Mouse (Mus musculus) hindbrain, embryonic 14.5 days (tissue): ENCODE measurements around the gene Kcnc1. TPM values are rescaled to one million over a fixed set of nuclear protein-coding genes. Genes with fewer than 3 reads are reported as not detected.

Source experiments
- ATAC-seq: fragments of 200-750 bp; cut with Nextera tagmentation; 2 replicates; pipeline ENCODE4 v1.8.0; 2017; ENCODE audit warnings: moderate number of reproducible peaks, mild to moderate bottlenecking, moderate TSS enrichment, moderate library complexity; ENCODE audit not compliant: low FRiP score
- DNase-seq: peaks from one replicate; pipeline ENCODE4 v3.0.0-alpha.2; 2015; ENCODE audit warnings: low spot score
- H3K27ac ChIP-seq: fragments of 300-500 bp; sonication (generic); 2 replicates; pipeline ENCODE4 v1.5.1; 2014; ENCODE audit warnings: mild to moderate bottlenecking, moderate library complexity
- H3K27me3 ChIP-seq: fragments of 300-500 bp; sonication (generic); 2 replicates; pipeline ENCODE4 v1.6.1; 2014; ENCODE audit warnings: mild to moderate bottlenecking, low read length, mixed read lengths; ENCODE audit not compliant: control insufficient read depth, insufficient read depth
- H3K36me3 ChIP-seq: fragments of 300-500 bp; sonication (generic); replicated peaks from 2 replicates; pipeline ENCODE4 v1.6.1; 2014; ENCODE audit not compliant: control insufficient read depth, insufficient read depth
- H3K4me1 ChIP-seq: fragments of 300-500 bp; sonication (generic); replicated peaks from 2 replicates; pipeline ENCODE4 v1.6.1; 2014; ENCODE audit warnings: antibody characterized with exemption, low read length, mixed read lengths; ENCODE audit not compliant: control insufficient read depth, insufficient read depth
- H3K4me2 ChIP-seq: fragments of 300-500 bp; sonication (generic); replicated peaks from 2 replicates; pipeline ENCODE4 v1.6.1; 2014; ENCODE audit warnings: mild to moderate bottlenecking, moderate library complexity
- H3K4me3 ChIP-seq: fragments of 300-500 bp; sonication (generic); replicated peaks from 2 replicates; pipeline ENCODE4 v1.5.1; 2014; ENCODE audit warnings: mild to moderate bottlenecking, low read length
- H3K9ac ChIP-seq: fragments of 300-500 bp; sonication (generic); 2 replicates; pipeline ENCODE4 v1.6.1; 2014
- H3K9me3 ChIP-seq: fragments of 300-500 bp; sonication (generic); 2 replicates; pipeline ENCODE4 v1.6.1; 2016; ENCODE audit warnings: low read length; ENCODE audit not compliant: control insufficient read depth
- WGBS: fragments of 180-500 bp; shearing (Covaris S2); extraction: QIAGEN DNeasy Blood & Tissue Kit; methylation state at CpG from one replicate; pipeline ENCODE4 v1.1.7; 2014; 5-methylcytosine and 5-hydroxymethylcytosine counted together
- polyA plus RNA-seq: library from polyadenylated mRNA; unstranded; fragments of >200 nt; fragmentation: Nextera tagmentation; extraction: Ambion mirVana; gene quantifications from 2 replicates; pipeline ENCODE4 v1.2.1, GENCODE M21; 2014

Kcnc1 gene
- polyA plus RNA-seq, 1 experiment from 2014 or later, result 16.6 TPM

- WGBS, result 74% methylated on average over 6 of the region's 6 CpGs
- peaks cover 8% of the 10 kb centered on the region for H3K4me1 ChIP-seq
Observed at GRCm38 (mm10) chr7:46413959-46414725, 17.8 kb downstream of the Kcnc1 start.

DNA sequence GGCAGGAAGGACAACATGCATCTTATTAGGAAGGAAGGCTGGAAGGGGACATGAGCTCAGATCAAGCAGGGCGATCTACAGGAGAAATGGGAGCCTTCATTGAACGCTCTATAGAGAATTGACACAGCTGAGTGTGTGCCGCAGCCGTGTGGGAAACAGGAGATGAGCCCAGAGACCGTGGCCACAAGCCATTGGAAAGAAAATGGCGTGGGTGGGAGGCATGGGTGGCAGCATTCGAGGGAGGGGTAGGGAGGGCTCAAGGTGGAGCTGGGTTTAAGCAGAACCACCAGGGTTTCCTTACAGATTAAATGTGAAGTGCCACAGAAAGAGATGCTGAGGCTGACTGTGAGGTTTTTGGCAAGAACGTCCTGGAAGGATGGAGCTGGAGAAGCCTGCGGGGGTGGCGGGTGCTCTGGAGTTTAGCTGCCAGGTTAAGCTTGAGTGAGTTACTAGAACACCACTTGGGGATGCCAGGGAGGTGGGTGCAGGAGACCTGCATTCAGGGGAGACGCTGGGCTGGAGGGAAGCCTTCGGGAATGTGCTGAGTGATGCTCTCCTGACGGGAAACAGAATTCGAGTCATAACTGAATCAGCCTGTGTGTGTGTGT is 19.6 kb downstream of the Kcnc1 start:
- no peaks in the 10 kb centered on the region for H3K27me3 ChIP-seq
- no peaks in the 10 kb centered on the region for H3K9me3 ChIP-seq
- WGBS, result 71% methylated on average over 14 of the region's 14 CpGs
- H3K4me1 ChIP-seq, result peaks cover 8% of the 10 kb centered on the region
- no peak for ATAC-seq
- no peak overlapping the region for H3K27ac ChIP-seq
- no peak overlapping the region for H3K4me2 ChIP-seq
- no peak overlapping the region; the same call in 1 of the 2 replicates for H3K9ac ChIP-seq
- no peak for DNase-seq
- H3K36me3 ChIP-seq, result no peaks in the 10 kb centered on the region
- no peak overlapping the region for H3K4me3 ChIP-seq

More at GRCm38 (mm10) chr7:46413959-46414725, 17.8 kb downstream of the Kcnc1 start:
- H3K27ac ChIP-seq, result no peak overlapping the region
- ATAC-seq (no peak), DNase-seq (no peak)
- no peaks in the 10 kb centered on the region for H3K9me3 ChIP-seq
- H3K4me3 ChIP-seq, result no peak overlapping the region
- H3K27me3 ChIP-seq, result no peaks in the 10 kb centered on the region
- H3K4me2 ChIP-seq, result no peak overlapping the region
- no peak overlapping the region for H3K9ac ChIP-seq
- H3K36me3 ChIP-seq, result no peaks in the 10 kb centered on the region

GRCm38 (mm10) chr7:46417467-46417866 is 21.2 kb downstream of the Kcnc1 start:
- 83% methylated on average over 7 of the region's 7 CpGs for WGBS
- DNase-seq (no peak), ATAC-seq (no peak)
- peaks cover 21% of the 10 kb centered on the region for H3K4me1 ChIP-seq
- H3K4me2 ChIP-seq, result no peak overlapping the region
- no peaks in the 10 kb centered on the region for H3K36me3 ChIP-seq
- H3K9me3 ChIP-seq, result no peaks in the 10 kb centered on the region
- no peaks in the 10 kb centered on the region for H3K27me3 ChIP-seq
- H3K4me3 ChIP-seq, result no peak overlapping the region
- H3K27ac ChIP-seq, result no peak overlapping the region
- no peak overlapping the region for H3K9ac ChIP-seq

GRCm38 (mm10) chr7:46418102-46418622 is 21.9 kb downstream of the Kcnc1 start:
- Histone ChIP-seq H3K36me3 (no peaks in the 10 kb centered on the region), H3K9me3 (no peaks in the 10 kb centered on the region), H3K27me3 (no peaks in the 10 kb centered on the region), H3K4me3 (no peak overlapping the region), H3K9ac (no peak overlapping the region), H3K4me1 (peaks cover 28% of the 10 kb centered on the region), H3K4me2 (no peak overlapping the region), H3K27ac (no peak overlapping the region)
- DNase-seq (no peak), ATAC-seq (no peak)
- WGBS, result 52% methylated on average over 16 of the region's 16 CpGs

GRCm38 (mm10) chr7:46421535-46421934 is 25.2 kb downstream of the Kcnc1 start:
- Histone ChIP-seq H3K4me3 (no peak overlapping the region), H3K4me1 (peaks cover 32% of the 10 kb centered on the region), H3K27ac (peak overlapping the region; percentile 49), H3K9me3 (no peaks in the 10 kb centered on the region), H3K4me2 (no peak overlapping the region), H3K9ac (no peak overlapping the region), H3K36me3 (no peaks in the 10 kb centered on the region), H3K27me3 (no peaks in the 10 kb centered on the region)
- DNase-seq, result no peak
- 36% methylated on average over 5 of the region's 5 CpGs for WGBS
- ATAC-seq, result no peak

- Histone ChIP-seq H3K9me3 (no peaks in the 10 kb centered on the region), H3K36me3 (no peaks in the 10 kb centered on the region; the same call in 1 of the 2 replicates), H3K27me3 (no peaks in the 10 kb centered on the region), H3K4me1 (peaks cover 31% of the 10 kb centered on the region), H3K4me3 (no peak overlapping the region), H3K27ac (peak overlapping the region; percentile 66), H3K4me2 (peak overlapping the region; percentile 31), H3K9ac (no peak overlapping the region)
- peak; percentile 63 for DNase-seq
- WGBS, result 20% methylated on average over 8 of the region's 8 CpGs
- ATAC-seq, result peak; percentile 56; the same call in 1 of the 2 replicates
Observed at GRCm38 (mm10) chr7:46422052-46422763, 25.9 kb downstream of the Kcnc1 start.

DNA sequence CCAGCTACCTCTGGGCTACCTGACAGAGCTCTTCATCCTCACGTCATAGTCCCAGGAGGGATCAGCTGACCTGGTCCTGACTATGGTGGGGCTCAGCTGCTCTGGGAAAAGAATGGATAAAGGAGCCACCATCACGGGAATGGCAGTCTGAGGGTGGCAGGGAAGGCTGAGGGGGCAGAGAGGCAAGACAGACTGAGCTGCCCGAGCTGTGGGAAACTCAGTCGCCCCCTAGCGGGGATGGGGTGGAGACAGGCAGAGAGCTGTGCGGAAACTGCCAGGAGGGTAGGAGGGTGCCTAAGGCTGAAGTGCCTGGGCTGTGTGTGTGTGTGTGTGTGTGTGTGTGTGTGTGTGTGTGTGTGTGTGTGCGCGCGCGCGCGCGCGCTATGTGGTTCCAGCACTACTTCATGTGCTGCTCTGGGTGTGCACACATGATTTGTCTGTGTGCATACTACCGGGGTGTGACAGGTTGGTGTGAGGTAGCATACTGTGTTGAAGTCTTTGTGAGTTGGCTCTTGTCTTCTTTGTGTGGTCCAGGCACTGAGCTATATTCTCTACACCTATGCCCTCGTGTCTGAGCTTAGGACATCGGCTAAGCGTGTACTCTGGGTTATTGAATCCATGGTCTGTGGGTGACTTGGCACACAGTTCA is 26.6 kb downstream of the Kcnc1 start:
- Histone ChIP-seq H3K4me2 (peak overlapping the region; percentile 31), H3K9me3 (no peaks in the 10 kb centered on the region), H3K27ac (peak overlapping the region; percentile 66), H3K4me3 (no peak overlapping the region), H3K9ac (no peak overlapping the region), H3K36me3 (peaks cover 5% of the 10 kb centered on the region; the same call in 1 of the 2 replicates), H3K4me1 (peaks cover 31% of the 10 kb centered on the region), H3K27me3 (no peaks in the 10 kb centered on the region)
- peak; percentile 57 for ATAC-seq
- DNase-seq, result peak; percentile 33
- 60% methylated on average over 18 of the region's 18 CpGs for WGBS

GRCm38 (mm10) chr7:46423951-46424350 is 27.7 kb downstream of the Kcnc1 start:
- Histone ChIP-seq H3K4me3 (no peak overlapping the region), H3K27ac (no peak overlapping the region), H3K9me3 (no peaks in the 10 kb centered on the region), H3K9ac (no peak overlapping the region), H3K4me1 (peaks cover 31% of the 10 kb centered on the region), H3K36me3 (peaks cover 9% of the 10 kb centered on the region; the same call in 1 of the 2 replicates), H3K4me2 (no peak overlapping the region), H3K27me3 (no peaks in the 10 kb centered on the region)
- 64% methylated on average over 3 of the region's 3 CpGs for WGBS
- DNase-seq (no peak), ATAC-seq (no peak)
